Mouse (Mus musculus): ENCODE data around the gene B230307C23Rik. TPM values are rescaled to one million over a fixed set of nuclear protein-coding genes. Genes with fewer than 3 reads are reported as not detected.
A peak's percentile ranks its signal among the peaks of the same experiment; 100 is the strongest.

Gene B230307C23Rik
- polyA plus RNA-seq (2014; fragmentation: Nextera tagmentation; extraction: Ambion mirVana) = 17.5 and 24.2 TPM in 2 replicates

DNA sequence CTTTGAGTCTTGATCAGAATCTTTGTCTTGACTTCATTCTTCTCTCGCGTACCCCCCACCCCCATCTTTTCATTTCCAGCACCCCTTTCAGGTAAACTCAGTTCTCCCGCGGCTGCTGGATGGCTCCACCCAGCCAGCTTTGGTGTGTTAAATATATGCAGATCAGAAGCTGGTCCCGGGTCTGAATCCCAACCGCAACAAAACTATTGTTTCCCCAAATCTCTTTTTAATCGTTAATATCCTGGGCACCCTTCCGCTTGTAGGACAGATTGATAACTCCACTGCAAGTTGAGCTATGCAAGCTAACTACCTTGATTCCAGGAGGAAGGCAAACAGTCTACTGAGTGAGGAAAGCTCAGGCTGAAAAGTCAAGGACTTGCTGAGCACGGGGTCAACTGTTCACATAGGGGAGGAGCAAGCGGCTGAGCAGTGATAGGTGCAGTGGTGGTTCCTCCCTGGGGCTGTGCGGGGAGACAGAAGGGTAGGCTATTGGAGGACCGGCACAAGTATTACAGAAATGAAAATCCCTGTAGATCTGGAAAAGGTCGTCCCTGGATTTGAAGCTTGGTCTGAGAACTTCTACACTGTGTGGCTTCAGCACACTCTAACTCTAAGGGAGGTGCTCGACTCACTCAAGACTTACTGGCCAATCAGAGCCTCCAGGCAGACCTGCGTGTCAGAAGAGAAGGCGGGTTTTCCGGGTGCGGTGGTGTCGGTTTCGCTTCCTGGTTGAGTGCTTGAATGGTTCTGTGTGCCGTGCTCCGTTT, at the start of gene B230307C23Rik:
B230307C23Rik (plus strand) TSS at position 700 of the 767 bp plus-strand sequence.
- peak within 1 kb of the TSS; percentile 56 for H3K4me3 ChIP-seq (ENCODE audit: low read depth, low read length)
- no peaks in the 10 kb centered on the region for H3K36me3 ChIP-seq (ENCODE audit: control insufficient read depth, insufficient read depth, low read length)
- 2% methylated on average over 22 of the region's 22 CpGs for WGBS
- peak; percentile 98 for ATAC-seq (ENCODE audit: insufficient read depth, low FRiP score, low TSS enrichment)
- peak within 1 kb of the TSS; percentile 49; the same call in 1 of the 2 replicates for H3K27ac ChIP-seq (ENCODE audit: low read depth, low read length)
- H3K4me2 ChIP-seq (ENCODE audit: low read depth) = peak within 1 kb of the TSS; percentile 63
- peak; percentile 86 for DNase-seq (ENCODE audit: low spot score)
- H3K4me1 ChIP-seq (ENCODE audit: control insufficient read depth, insufficient read depth, low read length) = peaks cover 4% of the 10 kb centered on the region
- H3K27me3 ChIP-seq (ENCODE audit: control insufficient read depth, insufficient read depth, low read length) = no peaks in the 10 kb centered on the region
- H3K9ac ChIP-seq (ENCODE audit: low read length) = peak within 1 kb of the TSS; percentile 53
- no peaks in the 10 kb centered on the region for H3K9me3 ChIP-seq (ENCODE audit: control insufficient read depth, low read length)

GRCm38 (mm10) chr16:97948836-97949235, 48.3 kb upstream of the B230307C23Rik start:
- ATAC-seq (ENCODE audit: insufficient read depth, low FRiP score, low TSS enrichment) (no peak), DNase-seq (ENCODE audit: low spot score) (no peak)
- H3K4me2 ChIP-seq (ENCODE audit: low read depth) = no peak overlapping the region
- no peaks in the 10 kb centered on the region for H3K4me1 ChIP-seq (ENCODE audit: control insufficient read depth, insufficient read depth, low read length)
- no peak overlapping the region for H3K9ac ChIP-seq (ENCODE audit: low read length)
- H3K36me3 ChIP-seq (ENCODE audit: control insufficient read depth, insufficient read depth, low read length) = peaks cover 16% of the 10 kb centered on the region
- no peaks in the 10 kb centered on the region for H3K9me3 ChIP-seq (ENCODE audit: control insufficient read depth, low read length)
- no peak overlapping the region for H3K27ac ChIP-seq (ENCODE audit: low read depth, low read length)
- H3K4me3 ChIP-seq (ENCODE audit: low read depth, low read length) = no peak overlapping the region
- 92% methylated on average over 4 of the region's 4 CpGs for WGBS
- no peaks in the 10 kb centered on the region for H3K27me3 ChIP-seq (ENCODE audit: control insufficient read depth, insufficient read depth, low read length)

DNA sequence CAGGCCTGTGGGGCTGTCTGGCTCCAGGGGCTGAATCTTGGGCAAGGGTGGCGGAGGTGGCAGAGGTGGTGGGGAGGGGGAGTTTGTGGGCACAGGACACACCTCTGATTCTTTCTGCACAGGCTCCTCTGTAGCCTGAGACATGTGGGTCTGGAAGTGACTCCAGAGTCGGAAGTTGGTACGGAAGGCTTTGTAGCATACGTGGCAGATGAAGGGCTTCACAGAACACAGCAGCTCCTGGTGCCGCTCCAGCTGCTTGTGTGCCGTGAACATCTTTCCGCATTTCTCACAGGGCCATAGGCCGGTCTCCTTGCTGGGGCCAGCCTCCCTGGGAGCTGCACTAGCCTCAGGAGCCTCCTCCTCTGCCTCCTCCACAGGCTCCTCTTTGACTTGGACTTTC, 47.1 kb upstream of the B230307C23Rik start:
- no peak overlapping the region for H3K9ac ChIP-seq (ENCODE audit: low read length)
- ATAC-seq (ENCODE audit: insufficient read depth, low FRiP score, low TSS enrichment) (no peak), DNase-seq (ENCODE audit: low spot score) (no peak)
- H3K36me3 ChIP-seq (ENCODE audit: control insufficient read depth, insufficient read depth, low read length) = peaks cover 16% of the 10 kb centered on the region
- H3K4me2 ChIP-seq (ENCODE audit: low read depth) = no peak overlapping the region
- H3K9me3 ChIP-seq (ENCODE audit: control insufficient read depth, low read length) = no peaks in the 10 kb centered on the region
- 95% methylated on average over 8 of the region's 8 CpGs for WGBS
- no peaks in the 10 kb centered on the region for H3K27me3 ChIP-seq (ENCODE audit: control insufficient read depth, insufficient read depth, low read length)
- no peak overlapping the region for H3K4me3 ChIP-seq (ENCODE audit: low read depth, low read length)
- H3K27ac ChIP-seq (ENCODE audit: low read depth, low read length) = no peak overlapping the region
- no peaks in the 10 kb centered on the region for H3K4me1 ChIP-seq (ENCODE audit: control insufficient read depth, insufficient read depth, low read length)

- Histone ChIP-seq H3K27ac (ENCODE audit: low read depth, low read length) (no peak overlapping the region), H3K9ac (ENCODE audit: low read length) (no peak overlapping the region), H3K4me1 (ENCODE audit: control insufficient read depth, insufficient read depth, low read length) (no peaks in the 10 kb centered on the region), H3K36me3 (ENCODE audit: control insufficient read depth, insufficient read depth, low read length) (peaks cover 19% of the 10 kb centered on the region), H3K27me3 (ENCODE audit: control insufficient read depth, insufficient read depth, low read length) (no peaks in the 10 kb centered on the region), H3K4me2 (ENCODE audit: low read depth) (no peak overlapping the region), H3K4me3 (ENCODE audit: low read depth, low read length) (no peak overlapping the region), H3K9me3 (ENCODE audit: control insufficient read depth, low read length) (no peaks in the 10 kb centered on the region)
- 92% methylated on average over 4 of the region's 4 CpGs for WGBS
- no peak for DNase-seq (ENCODE audit: low spot score)
- no peak for ATAC-seq (ENCODE audit: insufficient read depth, low FRiP score, low TSS enrichment)
These were observed 44.7 kb upstream of the B230307C23Rik start for GRCm38 (mm10) chr16:97952371-97952770.

GRCm38 (mm10) chr16:97952801-97953200, 44.3 kb upstream of the B230307C23Rik start:
- no peak overlapping the region for H3K4me3 ChIP-seq (ENCODE audit: low read depth, low read length)
- H3K27me3 ChIP-seq (ENCODE audit: control insufficient read depth, insufficient read depth, low read length) = no peaks in the 10 kb centered on the region
- peaks cover 19% of the 10 kb centered on the region for H3K36me3 ChIP-seq (ENCODE audit: control insufficient read depth, insufficient read depth, low read length)
- no peak overlapping the region for H3K9ac ChIP-seq (ENCODE audit: low read length)
- H3K9me3 ChIP-seq (ENCODE audit: control insufficient read depth, low read length) = no peaks in the 10 kb centered on the region
- no peak overlapping the region for H3K4me2 ChIP-seq (ENCODE audit: low read depth)
- H3K4me1 ChIP-seq (ENCODE audit: control insufficient read depth, insufficient read depth, low read length) = no peaks in the 10 kb centered on the region
- no peak for DNase-seq (ENCODE audit: low spot score)
- H3K27ac ChIP-seq (ENCODE audit: low read depth, low read length) = no peak overlapping the region
- no peak for ATAC-seq (ENCODE audit: insufficient read depth, low FRiP score, low TSS enrichment)
- WGBS = 91% methylated on average over 9 of the region's 9 CpGs

- H3K36me3 ChIP-seq (ENCODE audit: control insufficient read depth, insufficient read depth, low read length) = peaks cover 19% of the 10 kb centered on the region
- no peak for DNase-seq (ENCODE audit: low spot score)
- WGBS = 91% methylated on average over 2 of the region's 2 CpGs
- H3K27ac ChIP-seq (ENCODE audit: low read depth, low read length) = no peak overlapping the region
- no peak overlapping the region for H3K4me2 ChIP-seq (ENCODE audit: low read depth)
- no peaks in the 10 kb centered on the region for H3K4me1 ChIP-seq (ENCODE audit: control insufficient read depth, insufficient read depth, low read length)
- H3K9ac ChIP-seq (ENCODE audit: low read length) = no peak overlapping the region
- H3K9me3 ChIP-seq (ENCODE audit: control insufficient read depth, low read length) = no peaks in the 10 kb centered on the region
- H3K27me3 ChIP-seq (ENCODE audit: control insufficient read depth, insufficient read depth, low read length) = no peaks in the 10 kb centered on the region
- no peak for ATAC-seq (ENCODE audit: insufficient read depth, low FRiP score, low TSS enrichment)
- no peak overlapping the region for H3K4me3 ChIP-seq (ENCODE audit: low read depth, low read length)
These were observed 43.8 kb upstream of the B230307C23Rik start for GRCm38 (mm10) chr16:97953300-97953699.

- ATAC-seq (ENCODE audit: insufficient read depth, low FRiP score, low TSS enrichment) (no peak), DNase-seq (ENCODE audit: low spot score) (no peak)
- H3K27ac ChIP-seq (ENCODE audit: low read depth, low read length) = no peak overlapping the region
- WGBS = 89% methylated on average over 2 of the region's 2 CpGs
- no peaks in the 10 kb centered on the region for H3K27me3 ChIP-seq (ENCODE audit: control insufficient read depth, insufficient read depth, low read length)
- H3K4me3 ChIP-seq (ENCODE audit: low read depth, low read length) = no peak overlapping the region
- H3K4me2 ChIP-seq (ENCODE audit: low read depth) = no peak overlapping the region
- H3K9me3 ChIP-seq (ENCODE audit: control insufficient read depth, low read length) = no peaks in the 10 kb centered on the region
- H3K4me1 ChIP-seq (ENCODE audit: control insufficient read depth, insufficient read depth, low read length) = no peaks in the 10 kb centered on the region
- H3K36me3 ChIP-seq (ENCODE audit: control insufficient read depth, insufficient read depth, low read length) = peaks cover 8% of the 10 kb centered on the region
- no peak overlapping the region for H3K9ac ChIP-seq (ENCODE audit: low read length)
These were observed 41.1 kb upstream of the B230307C23Rik start for GRCm38 (mm10) chr16:97956011-97956410.

DNA sequence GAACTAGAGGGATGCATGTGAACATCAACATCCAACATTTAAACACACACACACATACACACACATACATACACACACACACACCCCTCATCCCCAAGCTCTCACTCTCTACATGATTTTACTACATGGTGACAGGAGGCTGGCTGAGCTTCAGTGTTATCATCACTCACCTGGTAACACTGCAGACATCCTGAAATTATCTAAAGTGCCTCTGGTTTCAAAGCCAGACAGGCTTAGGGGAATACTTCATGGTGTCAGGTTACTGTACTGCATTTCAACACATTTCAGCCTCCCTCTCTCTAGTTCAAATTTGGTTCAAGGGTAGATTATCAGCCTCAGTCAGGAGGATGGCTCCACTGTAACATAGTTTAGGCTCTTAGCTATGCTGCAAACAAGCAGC, 39.5 kb upstream of the B230307C23Rik start:
- Histone ChIP-seq H3K4me2 (ENCODE audit: low read depth) (no peak overlapping the region), H3K27ac (ENCODE audit: low read depth, low read length) (no peak overlapping the region), H3K9me3 (ENCODE audit: control insufficient read depth, low read length) (no peaks in the 10 kb centered on the region), H3K36me3 (ENCODE audit: control insufficient read depth, insufficient read depth, low read length) (peaks cover 5% of the 10 kb centered on the region), H3K9ac (ENCODE audit: low read length) (no peak overlapping the region), H3K27me3 (ENCODE audit: control insufficient read depth, insufficient read depth, low read length) (no peaks in the 10 kb centered on the region), H3K4me1 (ENCODE audit: control insufficient read depth, insufficient read depth, low read length) (peaks cover 3% of the 10 kb centered on the region; the same call in 1 of the 2 replicates), H3K4me3 (ENCODE audit: low read depth, low read length) (no peak overlapping the region)
- DNase-seq (ENCODE audit: low spot score) = no peak
- ATAC-seq (ENCODE audit: insufficient read depth, low FRiP score, low TSS enrichment) = no peak

DNA sequence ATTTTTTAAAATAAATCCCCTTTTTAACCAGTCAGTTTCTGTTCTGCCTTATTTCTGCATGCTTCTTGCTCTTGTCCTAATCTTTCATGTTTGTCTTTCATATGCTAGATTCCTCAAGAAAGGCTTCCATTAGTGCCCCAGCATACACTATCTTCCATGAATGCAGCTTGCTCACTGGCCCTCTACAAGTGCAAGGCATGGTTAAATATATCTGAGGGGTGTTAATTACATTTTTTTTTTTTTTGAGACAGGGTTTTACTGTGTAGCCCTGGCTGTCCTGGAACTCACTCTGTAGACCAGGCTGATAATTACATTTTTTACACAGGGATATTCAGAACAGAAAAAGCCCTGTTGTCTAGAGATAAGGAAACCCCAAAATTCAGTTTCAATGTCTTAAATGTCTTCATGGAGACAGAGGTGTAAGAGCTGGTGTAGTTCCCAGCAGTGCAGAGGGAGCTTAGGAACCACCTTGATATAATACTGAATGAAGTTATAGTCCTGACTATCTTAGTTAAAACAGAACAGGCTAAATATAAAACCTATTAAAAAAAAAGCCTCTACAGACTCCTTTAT, 38.6 kb upstream of the B230307C23Rik start:
- peaks cover 3% of the 10 kb centered on the region; the same call in 1 of the 2 replicates for H3K4me1 ChIP-seq (ENCODE audit: control insufficient read depth, insufficient read depth, low read length)
- no peak overlapping the region for H3K27ac ChIP-seq (ENCODE audit: low read depth, low read length)
- H3K4me3 ChIP-seq (ENCODE audit: low read depth, low read length) = no peak overlapping the region
- H3K9ac ChIP-seq (ENCODE audit: low read length) = no peak overlapping the region
- ATAC-seq (ENCODE audit: insufficient read depth, low FRiP score, low TSS enrichment) (no peak), DNase-seq (ENCODE audit: low spot score) (no peak)
- H3K9me3 ChIP-seq (ENCODE audit: control insufficient read depth, low read length) = no peaks in the 10 kb centered on the region
- H3K36me3 ChIP-seq (ENCODE audit: control insufficient read depth, insufficient read depth, low read length) = peaks cover 3% of the 10 kb centered on the region
- no peaks in the 10 kb centered on the region for H3K27me3 ChIP-seq (ENCODE audit: control insufficient read depth, insufficient read depth, low read length)
- no peak overlapping the region for H3K4me2 ChIP-seq (ENCODE audit: low read depth)
